Mouse (Mus musculus) embryonic stem cell, embryonic (primary cell): Measurements from ENCODE around the gene Fam213a.

ENCODE experiments used
- CTCF ChIA-PET, 4 experiments: fragments of 300-600 bp in 2 of 4; fragments of 350-600 bp in 2 of 4; sonication (Branson Sonifier 250); formaldehyde crosslinking; loops; one replicate each; lab custom pipeline; 2022; ENCODE audit warnings: inconsistent platforms in 2 of 4; lab: Charles Lee
- POLR2A ChIA-PET, 4 experiments: fragments of 300-600 bp in 2 of 4; fragments of 350-600 bp in 2 of 4; sonication (Branson Sonifier 250); formaldehyde crosslinking; loops; one replicate each; lab custom pipeline; 2022; ENCODE audit warnings: antibody characterized with exemption in 4 of 4, inconsistent platforms in 1 of 4; lab: Charles Lee

Gene Fam213a

GRCm38 (mm10) chr14:40975127-40975721 lies 38.4 kb downstream of the Fam213a start:
- POLR2A ChIA-PET: interaction anchor here in 1 of 4 experiments (1.0 kb wide), 1 partner anchor 13 kb away, joined by 3 read pairs; no protein-coding TSS in a partner anchor

DNA sequence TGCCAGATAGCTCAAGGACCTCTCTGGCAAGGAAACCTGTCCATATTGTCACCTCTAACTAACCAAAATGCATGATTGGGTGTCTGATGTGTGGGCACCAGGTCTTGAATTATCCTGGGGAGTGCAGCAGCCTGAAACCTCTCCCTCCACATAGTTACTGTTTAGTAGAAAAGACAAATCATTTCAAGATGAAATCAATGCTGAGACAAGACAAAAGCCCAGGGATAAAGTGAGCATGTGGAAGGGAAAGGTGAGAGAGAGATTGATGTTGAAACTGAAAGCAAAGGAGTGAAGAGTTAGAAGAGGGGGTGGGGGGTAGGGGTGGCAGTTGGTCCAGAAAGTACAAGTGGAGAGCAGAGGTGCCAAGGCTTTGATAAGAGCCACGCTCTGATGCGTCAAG lies 45.5 kb downstream of the Fam213a start:
- CTCF ChIA-PET: interaction anchor here in 3 of 4 experiments (0.7 to 2.5 kb wide), 5 partner anchors 12 to 194 kb away, joined by 3 to 8 read pairs (median 3); no protein-coding TSS in a partner anchor
- POLR2A ChIA-PET: interaction anchor here (0.7 to 11.9 kb wide), 30 partner anchors 10 to 104 kb away, joined by 3 to 182 read pairs (median 8); partner anchors contain the start of genes Sh2d4b (in 2 of the 4) and Fam213a (in 1 of the 4)

More at GRCm38 (mm10) chr14:40975127-40975721, 38.4 kb downstream of the Fam213a start:
- CTCF ChIA-PET: interaction anchor here (0.6 to 2.7 kb wide), 5 partner anchors 16 to 58 kb away, joined by 3 to 14 read pairs (median 5); no protein-coding TSS in a partner anchor

GRCm38 (mm10) chr14:40967598-40967900 lies 46.0 kb downstream of the Fam213a start:
- ChIA-PET CTCF (interaction anchor here in 2 of 4 experiments (1.2 to 2.5 kb wide), 3 partner anchors 11 to 68 kb away, joined by 3 to 8 read pairs (median 3); no protein-coding TSS in a partner anchor), POLR2A (interaction anchor here (0.7 to 11.9 kb wide), 32 partner anchors 10 to 103 kb away, joined by 3 to 182 read pairs (median 8); partner anchors contain the start of genes Fam213a (in 2 of the 4) and Sh2d4b (in 2 of the 4))

DNA sequence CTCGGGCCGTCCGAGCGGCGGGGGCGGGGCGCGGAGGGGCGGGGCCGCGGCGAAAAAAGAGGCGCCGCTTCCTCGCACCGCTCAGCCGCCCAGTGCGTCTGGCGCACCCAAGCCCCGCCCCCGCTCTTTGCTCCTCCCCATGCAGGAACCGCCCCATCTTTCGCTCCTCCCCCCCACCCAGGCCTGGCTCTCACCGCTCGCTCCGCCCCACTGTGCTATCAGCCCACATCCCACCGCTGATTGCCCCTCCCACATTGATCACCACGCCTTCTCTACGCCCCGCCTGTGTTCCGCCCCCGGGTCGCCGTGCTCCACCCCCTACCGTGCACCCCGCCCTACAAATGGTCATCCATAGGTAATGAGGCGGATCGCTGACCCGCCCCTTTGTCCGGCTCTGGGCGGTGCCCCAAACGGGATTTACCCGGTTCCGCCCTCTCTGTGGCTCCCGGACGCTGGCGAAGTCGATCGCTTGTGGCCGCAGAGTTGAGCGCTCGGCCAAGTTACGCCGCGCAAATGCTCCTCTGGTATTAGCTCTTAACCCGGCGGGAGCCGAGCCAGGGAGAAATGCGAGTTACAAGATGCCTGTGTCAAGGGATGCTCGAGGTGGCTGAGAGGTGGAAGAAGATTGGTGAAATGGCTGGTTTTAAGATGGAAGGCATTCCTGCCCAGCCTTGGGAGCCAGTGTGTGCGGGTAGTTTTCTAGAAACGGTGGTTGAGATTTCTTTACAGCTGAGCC lies 46.6 kb downstream of the Fam213a start:
- POLR2A ChIA-PET: interaction anchor here (0.7 to 11.9 kb wide), 40 partner anchors 10 to 106 kb away, joined by 3 to 182 read pairs (median 6); partner anchors contain the start of genes Fam213a (in 2 of the 4) and Sh2d4b (in 2 of the 4)
- CTCF ChIA-PET: interaction anchor here in 3 of 4 experiments (0.6 to 2.5 kb wide), 8 partner anchors 9 to 127 kb away, joined by 3 to 13 read pairs (median 3); no protein-coding TSS in a partner anchor

GRCm38 (mm10) chr14:40966392-40966861 lies 47.2 kb downstream of the Fam213a start, which contains the start of gene Tspan14:
TSS of gene Tspan14 (minus strand) at chr14:40966807.
- POLR2A ChIA-PET: interaction anchor here (1.0 to 11.9 kb wide), 34 partner anchors 9 to 105 kb away, joined by 3 to 182 read pairs (median 7); partner anchors contain the start of genes Fam213a (in 2 of the 4) and Sh2d4b (in 2 of the 4)

DNA sequence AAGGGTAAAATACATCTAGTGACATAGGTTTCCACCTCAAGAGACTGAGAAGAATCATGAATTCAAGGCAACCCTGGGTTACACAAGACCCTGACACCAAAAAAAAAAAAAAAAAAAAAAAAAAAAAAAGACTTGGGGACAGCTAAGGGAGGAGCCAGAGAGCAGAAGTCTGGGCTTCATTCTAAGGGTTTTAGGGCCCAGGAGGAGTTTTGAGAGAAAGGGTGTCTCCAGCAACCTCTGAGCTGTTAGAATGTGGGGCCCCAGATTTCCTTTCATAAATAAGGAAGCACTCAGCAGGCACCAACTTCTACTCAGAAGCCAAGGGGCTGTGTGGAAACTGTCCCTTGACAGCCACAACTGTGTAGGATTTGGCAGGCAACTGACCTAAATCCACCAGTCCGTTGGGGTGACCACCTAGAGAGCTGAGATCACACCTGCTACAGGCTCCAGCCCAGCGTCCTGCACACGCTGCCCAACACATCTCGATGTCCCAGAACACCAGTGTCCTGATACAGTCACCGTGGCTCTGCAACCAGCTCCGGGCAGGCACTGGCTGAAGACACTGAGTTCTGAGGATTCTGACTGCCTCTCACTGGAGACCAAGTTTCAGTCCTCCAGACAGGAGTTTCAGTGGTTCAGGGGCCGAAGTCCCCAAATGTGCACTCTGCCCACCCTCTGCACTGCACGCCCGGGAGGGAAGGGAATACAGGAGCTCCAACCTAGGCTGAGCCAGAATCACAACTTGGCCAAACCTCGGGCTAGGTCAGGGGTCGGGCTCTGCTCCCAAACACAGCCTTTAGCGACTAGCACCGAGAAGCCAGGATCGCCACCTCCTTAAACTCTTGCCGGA lies 47.9 kb downstream of the Fam213a start:
- ChIA-PET CTCF (interaction anchor here (0.6 to 2.5 kb wide), 9 partner anchors 8 to 129 kb away, joined by 3 to 13 read pairs (median 4); no protein-coding TSS in a partner anchor), POLR2A (interaction anchor here (0.6 to 11.9 kb wide), 34 partner anchors 8 to 104 kb away, joined by 3 to 182 read pairs (median 7); partner anchors contain the start of genes Sh2d4b (in 3 of the 4) and Fam213a (in 2 of the 4))

More at GRCm38 (mm10) chr14:40966392-40966861, 47.2 kb downstream of the Fam213a start, which contains the start of gene Tspan14:
- CTCF ChIA-PET: interaction anchor here (0.6 to 2.5 kb wide), 10 partner anchors 9 to 128 kb away, joined by 3 to 13 read pairs (median 4); no protein-coding TSS in a partner anchor

- CTCF ChIA-PET: interaction anchor here in 1 of 4 experiments (1.8 kb wide), 1 partner anchor 8 kb away, joined by 4 read pairs; no protein-coding TSS in a partner anchor
These were observed 48.7 kb downstream of the Fam213a start for GRCm38 (mm10) chr14:40964881-40965280.

GRCm38 (mm10) chr14:40964214-40964610 lies 49.4 kb downstream of the Fam213a start:
- POLR2A ChIA-PET: interaction anchor here in 3 of 4 experiments (0.7 to 11.9 kb wide), 11 partner anchors 7 to 73 kb away, joined by 3 to 182 read pairs (median 55); partner anchors contain the start of gene Sh2d4b (in 2 of the 3)
- CTCF ChIA-PET: no interaction called here

More at GRCm38 (mm10) chr14:40964881-40965280, 48.7 kb downstream of the Fam213a start:
- POLR2A ChIA-PET: interaction anchor here in 3 of 4 experiments (0.7 to 11.9 kb wide), 17 partner anchors 7 to 75 kb away, joined by 3 to 182 read pairs (median 16); partner anchors contain the start of gene Sh2d4b (in 2 of the 3)

- ChIA-PET POLR2A (interaction anchor here in 3 of 4 experiments (0.8 to 11.9 kb wide), 14 partner anchors 6 to 108 kb away, joined by 3 to 182 read pairs (median 32); partner anchors contain the start of gene Sh2d4b (in 1 of the 3)), CTCF (interaction anchor here in 3 of 4 experiments (0.5 to 1.9 kb wide), 3 partner anchors 46 to 86 kb away, joined by 3 to 9 read pairs (median 7); no protein-coding TSS in a partner anchor)
These were observed 49.9 kb downstream of the Fam213a start for GRCm38 (mm10) chr14:40963501-40964213.

- CTCF ChIA-PET: interaction anchor here in 3 of 4 experiments (0.5 to 1.9 kb wide), 6 partner anchors 12 to 109 kb away, joined by 3 to 9 read pairs (median 4); no protein-coding TSS in a partner anchor
- POLR2A ChIA-PET: interaction anchor here (0.6 to 11.9 kb wide), 25 partner anchors 8 to 247 kb away, joined by 3 to 182 read pairs (median 5); partner anchors contain the start of genes Sh2d4b (in 3 of the 4) and Fam213a (in 2 of the 4)
These were observed 51.0 kb downstream of the Fam213a start for GRCm38 (mm10) chr14:40962365-40963290.

- POLR2A ChIA-PET: interaction anchor here in 3 of 4 experiments (0.7 to 10.9 kb wide), 10 partner anchors 6 to 70 kb away, joined by 3 to 182 read pairs (median 4); partner anchors contain the start of gene Tspan14 (in 2 of the 3)
- CTCF ChIA-PET: no interaction called here
These were observed 53.4 kb downstream of the Fam213a start for GRCm38 (mm10) chr14:40960237-40960636.

- ChIA-PET POLR2A (interaction anchor here in 2 of 4 experiments (0.7 to 10.9 kb wide), 10 partner anchors 7 to 70 kb away, joined by 3 to 182 read pairs (median 4); partner anchors contain the start of gene Tspan14 (in 2 of the 2)), CTCF (interaction anchor here in 1 of 4 experiments (0.5 kb wide), 1 partner anchor 16 kb away, joined by 5 read pairs; no protein-coding TSS in a partner anchor)
These were observed 54.0 kb downstream of the Fam213a start for GRCm38 (mm10) chr14:40959586-40959985.

DNA sequence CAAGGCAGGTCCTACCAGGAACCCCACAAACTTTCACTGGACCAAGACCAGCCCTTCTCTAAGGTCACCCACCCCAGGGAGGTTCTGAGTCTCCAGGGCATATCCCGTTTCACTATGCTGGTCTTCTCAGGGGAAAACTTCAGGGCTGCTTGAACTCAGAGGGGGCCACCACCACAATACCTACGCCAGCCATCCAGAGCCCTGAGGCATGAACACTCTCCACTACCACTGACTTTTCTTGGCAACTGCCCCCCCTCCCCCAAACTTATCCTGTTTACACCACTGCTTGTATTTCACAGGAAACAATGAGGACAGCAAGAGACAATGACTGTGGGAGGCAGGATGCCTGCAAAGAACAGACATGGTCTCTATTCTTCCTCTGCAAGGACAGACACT lies 54.6 kb downstream of the Fam213a start:
- CTCF ChIA-PET: interaction anchor here in 2 of 4 experiments (0.5 to 1.6 kb wide), 3 partner anchors 17 to 42 kb away, joined by 3 to 5 read pairs (median 5); no protein-coding TSS in a partner anchor
- POLR2A ChIA-PET: interaction anchor here in 3 of 4 experiments (0.9 to 10.9 kb wide), 19 partner anchors 7 to 94 kb away, joined by 3 to 182 read pairs (median 6); partner anchors contain the start of genes Tspan14 (in 3 of the 3) and Fam213a (in 1 of the 3)
